Mouse (Mus musculus): Measurements from ENCODE around the gene Cd302.
A peak's percentile ranks its signal among the peaks of the same experiment; 100 is the strongest.

Gene Cd302

DNA sequence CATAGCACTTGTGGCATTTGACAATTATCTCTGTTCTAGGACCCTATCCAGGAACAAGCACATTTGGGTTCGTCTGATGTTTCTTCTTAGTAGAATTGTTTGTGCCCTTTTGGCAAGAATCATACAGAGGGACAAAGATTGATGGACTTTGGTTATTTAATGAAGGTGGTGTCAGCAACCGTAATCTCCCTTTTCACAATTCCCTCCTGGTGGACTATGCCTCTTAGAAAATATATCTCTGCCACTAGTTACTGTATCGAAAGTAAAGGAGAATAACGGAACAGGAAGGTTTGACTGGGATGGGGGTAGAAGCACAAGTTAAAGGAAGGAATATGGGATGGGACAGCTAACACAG, at the start of gene Cd302:
Gene Cd302, minus strand, starts transcription at position 22 of the 355 bp plus-strand sequence.
- no peak for DNase-seq (ENCODE audit: low spot score)

- no peak for DNase-seq (ENCODE audit: low spot score)
These were observed 44.4 kb upstream of the Cd302 start for GRCm38 (mm10) chr2:60328641-60329040.

DNA sequence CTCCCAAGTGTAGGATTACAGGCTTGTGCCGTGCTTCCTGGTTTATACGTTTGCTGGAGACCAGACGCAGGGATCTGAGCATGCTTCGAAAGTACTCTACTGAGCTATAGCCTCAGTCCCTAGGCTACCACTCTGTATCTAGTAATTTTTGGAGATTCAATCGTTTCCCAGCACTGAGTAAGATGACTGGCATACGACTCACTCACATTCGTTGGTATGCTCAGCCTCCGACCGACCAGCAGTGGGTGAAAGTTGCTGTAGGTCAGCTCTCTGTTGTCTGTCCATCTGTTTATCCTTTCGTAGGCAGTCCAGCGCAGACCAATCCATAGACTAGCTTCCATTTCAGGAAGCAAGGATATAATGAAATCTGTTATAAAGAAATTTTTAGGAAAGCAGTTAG, 43.3 kb upstream of the Cd302 start:
- no peak for DNase-seq (ENCODE audit: low spot score)

DNA sequence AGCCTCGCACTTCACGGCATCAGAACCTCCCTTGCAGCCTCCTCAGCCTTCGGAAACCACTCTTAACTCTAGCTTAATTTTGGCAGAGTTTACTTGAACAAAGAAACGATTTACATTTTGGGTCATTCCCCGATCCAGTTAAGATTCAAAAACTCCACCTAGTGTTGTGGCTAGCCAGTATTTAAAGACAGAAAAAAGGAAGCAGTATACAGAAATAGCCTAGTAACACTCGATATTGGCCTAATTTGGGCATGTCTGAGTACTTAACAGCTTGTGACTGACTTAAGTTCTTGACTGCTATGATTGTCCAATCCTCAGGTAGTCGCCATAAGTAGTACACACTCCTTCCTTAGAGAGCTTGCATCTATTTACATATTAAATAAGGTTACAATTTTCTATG, 42.7 kb upstream of the Cd302 start:
- no peak for DNase-seq (ENCODE audit: low spot score)

DNA sequence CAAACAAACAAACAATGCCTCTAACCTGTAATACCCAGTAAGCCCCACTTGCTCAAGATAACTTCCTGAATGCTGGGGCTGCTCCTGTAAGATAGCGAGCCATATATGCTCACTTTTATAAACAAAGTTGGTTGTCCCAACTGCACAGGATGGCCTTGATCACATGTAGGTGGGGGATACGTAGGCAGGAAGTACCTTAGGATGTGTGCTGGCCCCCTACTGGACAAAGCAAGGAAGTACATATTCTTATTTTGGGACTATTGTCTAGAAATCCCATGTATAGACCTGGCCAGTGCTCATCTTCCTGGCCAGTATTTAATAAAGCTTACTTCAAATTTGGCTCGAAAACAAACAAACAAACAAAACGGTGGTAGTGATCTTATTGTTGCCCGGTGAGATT, 39.1 kb upstream of the Cd302 start:
- no peak for DNase-seq (ENCODE audit: low spot score)

GRCm38 (mm10) chr2:60322031-60322726, 37.9 kb upstream of the Cd302 start:
- no peak for DNase-seq (ENCODE audit: low spot score)

GRCm38 (mm10) chr2:60303796-60304195, 19.5 kb upstream of the Cd302 start:
- DNase-seq (ENCODE audit: low spot score), result no peak

DNA sequence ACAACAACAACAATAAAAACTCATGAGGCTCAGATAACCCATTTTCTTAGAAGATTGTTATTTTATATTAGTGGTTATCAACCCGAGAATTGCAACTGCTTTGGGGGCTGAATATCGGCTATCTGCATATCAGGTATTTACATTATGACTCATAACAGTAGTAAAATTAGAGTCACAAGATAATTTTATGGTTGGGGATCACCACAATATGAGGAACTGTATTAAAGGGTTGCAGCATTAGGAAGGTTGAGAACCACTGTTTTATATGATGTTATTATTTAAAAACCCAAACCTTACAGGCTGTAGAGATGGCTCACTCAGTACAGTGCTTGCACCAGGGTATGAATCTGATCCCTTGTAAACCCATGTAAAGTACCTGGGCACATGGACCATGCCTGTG, 15.0 kb upstream of the Cd302 start:
- DNase-seq (ENCODE audit: low spot score), result no peak

DNA sequence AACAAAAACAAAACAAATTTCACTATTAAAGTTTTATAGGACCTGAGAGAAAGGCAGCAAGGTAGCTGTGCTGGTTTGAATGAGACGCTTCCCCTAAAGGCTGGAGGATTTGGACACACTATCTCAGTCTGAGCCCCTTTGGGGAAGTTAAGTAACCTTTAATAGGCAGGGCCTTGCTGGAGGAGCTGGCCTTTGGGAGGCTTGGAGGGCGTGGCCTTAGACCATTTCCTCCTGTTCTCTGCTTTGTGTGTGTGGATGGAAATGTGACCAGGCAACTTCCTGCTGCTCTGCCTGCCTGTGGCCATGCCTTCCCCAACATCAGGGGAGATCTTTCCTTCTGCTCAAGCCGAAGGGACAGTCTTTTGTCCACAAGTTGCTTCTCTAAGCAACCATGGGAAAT, 14.0 kb upstream of the Cd302 start:
- DNase-seq (ENCODE audit: low spot score), result no peak

GRCm38 (mm10) chr2:60291381-60291780, 7.1 kb upstream of the Cd302 start:
- DNase-seq (ENCODE audit: low spot score), result no peak

DNA sequence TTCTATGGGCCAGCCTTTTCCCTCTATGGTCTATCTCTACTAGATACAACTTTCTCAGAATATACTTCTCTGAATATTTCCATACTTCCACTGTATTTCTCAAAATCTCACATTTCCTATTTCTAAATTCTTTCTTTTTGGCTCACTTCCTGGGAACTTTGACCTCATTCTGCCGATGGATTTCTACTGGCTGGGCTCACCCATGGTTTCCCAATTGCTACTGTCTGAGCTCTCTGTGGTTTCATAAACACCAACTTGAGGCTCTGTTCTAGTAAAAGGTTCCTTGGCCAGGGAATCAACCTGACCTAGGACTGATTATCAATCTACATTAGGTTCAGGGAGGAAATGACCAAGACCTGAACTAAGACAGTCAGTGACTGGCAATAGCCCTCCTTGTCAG, 5.2 kb upstream of the Cd302 start:
- no peak for DNase-seq (ENCODE audit: low spot score)

- DNase-seq (ENCODE audit: low spot score), result no peak
These were observed 4.3 kb upstream of the Cd302 start for GRCm38 (mm10) chr2:60288606-60289005.

DNA sequence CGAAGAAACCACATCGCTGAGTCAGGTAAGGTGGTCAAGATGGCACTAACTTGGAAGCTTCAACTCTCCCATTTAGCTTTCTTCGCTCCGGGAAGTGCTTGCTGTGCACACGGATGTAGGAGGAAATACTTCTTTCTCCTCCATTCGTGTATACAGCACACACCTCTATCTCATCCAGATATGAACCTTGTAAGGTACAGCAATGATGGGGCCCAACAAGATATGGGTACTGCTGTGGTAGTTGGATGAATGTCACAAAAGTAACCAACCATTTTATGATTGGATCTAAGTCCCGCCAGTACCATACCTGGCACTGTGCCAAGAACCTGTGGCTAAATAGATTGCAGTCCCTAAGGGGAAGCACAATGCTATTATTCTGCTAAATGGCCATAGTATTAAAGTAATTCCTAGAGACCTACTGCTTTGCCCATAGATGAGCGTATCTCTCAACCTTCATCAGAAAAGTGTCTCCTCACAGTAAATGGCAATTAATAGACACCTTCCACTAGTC, 874 bp upstream of the Cd302 start:
- DNase-seq (ENCODE audit: low spot score), result no peak

DNA sequence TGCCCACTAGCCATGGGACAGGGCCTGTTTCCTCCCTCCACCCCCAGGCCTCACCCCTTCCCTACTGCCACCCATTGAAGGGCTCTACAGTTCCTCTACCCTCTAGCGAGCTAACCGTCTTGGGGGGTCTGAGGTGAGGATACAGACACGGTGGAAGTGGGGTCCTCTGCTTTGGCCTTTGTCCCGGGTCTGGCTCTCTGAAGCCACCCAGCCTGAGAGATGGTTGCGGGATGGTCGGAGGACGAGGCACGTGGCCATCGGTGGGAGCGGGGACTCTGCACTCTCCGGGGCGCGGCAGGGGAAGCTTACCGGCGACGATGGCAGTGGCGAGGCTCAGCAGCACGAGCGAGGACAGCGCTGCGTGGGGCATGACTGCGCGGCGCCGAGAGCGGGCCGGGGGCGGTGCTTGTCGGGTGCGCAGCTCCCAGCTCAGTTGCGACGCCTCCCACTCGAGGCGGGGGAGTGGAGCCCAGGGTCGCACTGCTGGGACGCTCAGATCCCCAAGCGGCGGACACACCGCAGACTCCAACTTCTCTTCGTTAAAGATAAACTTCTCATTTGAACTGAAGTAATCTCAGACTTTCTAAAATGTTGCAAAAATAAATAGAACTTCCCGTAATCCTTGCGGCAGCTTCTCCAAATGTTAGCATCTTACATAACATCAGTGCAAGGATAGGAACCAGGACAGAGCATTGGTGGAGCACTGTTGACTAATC, 379 bp downstream of the Cd302 start:
- DNase-seq (ENCODE audit: low spot score), result peak; percentile 39

- DNase-seq (ENCODE audit: low spot score), result no peak
These were observed 1.0 kb downstream of the Cd302 start for GRCm38 (mm10) chr2:60283208-60283750.

DNA sequence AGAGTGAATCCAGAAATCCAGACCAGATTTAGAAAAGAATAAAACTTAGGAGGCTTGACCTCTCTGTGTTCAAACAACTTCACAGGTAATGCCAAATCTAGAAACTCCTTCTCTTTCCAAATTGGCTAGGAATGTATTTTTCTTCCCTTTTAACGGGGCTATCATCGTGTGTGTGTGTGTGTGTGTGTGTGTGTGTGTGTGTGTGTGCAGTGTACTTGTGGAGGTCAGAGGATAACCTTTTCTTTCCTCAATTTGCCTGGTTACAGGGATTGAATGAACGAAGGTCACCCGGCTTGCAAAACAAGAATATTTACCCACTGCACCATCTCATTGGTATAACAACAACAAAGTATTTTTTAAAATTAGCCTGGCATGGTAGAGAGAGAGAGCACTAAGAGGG, 1.7 kb downstream of the Cd302 start:
- DNase-seq (ENCODE audit: low spot score), result no peak

DNA sequence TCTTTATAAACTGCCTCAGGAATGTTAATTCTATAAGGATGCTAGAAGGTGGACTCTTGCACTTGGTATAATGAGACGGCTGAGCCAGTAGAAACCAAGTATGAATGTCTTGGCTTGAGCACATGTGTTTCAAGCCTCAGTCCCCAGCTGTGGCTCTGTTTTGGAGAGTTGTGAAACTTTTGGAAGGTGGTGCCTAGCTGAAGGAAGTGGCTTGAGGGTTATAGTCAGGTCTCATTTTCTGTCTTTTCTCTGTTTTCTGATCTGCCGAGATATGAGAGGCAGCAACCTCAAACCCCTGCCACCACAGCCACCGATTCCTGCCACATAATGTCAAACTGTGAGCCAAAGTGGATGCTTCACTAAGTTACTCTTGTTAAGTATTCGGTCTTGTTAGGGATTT, 5.7 kb downstream of the Cd302 start:
- no peak for DNase-seq (ENCODE audit: low spot score)

GRCm38 (mm10) chr2:60269856-60270479, 14.3 kb downstream of the Cd302 start:
- DNase-seq (ENCODE audit: low spot score), result no peak

GRCm38 (mm10) chr2:60267567-60267966, 16.7 kb downstream of the Cd302 start:
- no peak for DNase-seq (ENCODE audit: low spot score)

- no peak for DNase-seq (ENCODE audit: low spot score)
These were observed 23.5 kb downstream of the Cd302 start for GRCm38 (mm10) chr2:60260621-60261350.

DNA sequence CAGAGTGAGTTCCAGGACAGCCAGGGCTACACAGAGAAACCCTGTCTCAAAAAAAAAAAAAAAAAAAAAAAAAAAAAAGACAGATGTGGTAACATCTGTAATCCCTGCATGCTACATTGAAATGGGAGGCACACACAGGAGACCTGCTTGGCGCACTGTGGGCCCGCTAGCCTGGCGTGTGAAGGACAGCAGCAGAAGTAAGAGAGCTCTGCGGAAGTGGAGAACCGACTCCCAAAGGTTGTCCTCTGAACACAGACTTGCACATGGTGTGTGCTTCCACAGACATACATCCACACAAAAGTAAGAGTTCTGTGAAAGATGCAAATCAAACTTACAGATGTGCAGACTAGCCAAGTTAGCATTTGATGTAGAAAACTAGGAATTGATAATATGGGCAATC, 25.1 kb downstream of the Cd302 start:
- no peak for DNase-seq (ENCODE audit: low spot score)

GRCm38 (mm10) chr2:60256751-60257150, 27.5 kb downstream of the Cd302 start:
- DNase-seq (ENCODE audit: low spot score), result no peak

Data from ovary, postnatal 10 days (tissue).